Mouse (Mus musculus) heart, postnatal 0 days (tissue): ENCODE results near the gene Jazf1.

Experiments
- CTCF ChIP-seq: IDR thresholded peaks from 2 replicates; pipeline ENCODE4 v1.5.1; 2016; ENCODE audit warnings: antibody characterized with exemption, control low read depth, low read depth
- EP300 ChIP-seq: IDR thresholded peaks from 2 replicates; pipeline ENCODE4 v1.6.1; 2016; ENCODE audit warnings: antibody characterized with exemption, low read depth

GRCm38 (mm10) chr6:52843027-52843426 is 225.4 kb downstream of the Jazf1 start:
- no peak for TF ChIP-seq EP300
- TF ChIP-seq CTCF = peak; percentile 63
